Mouse (Mus musculus) left cerebral cortex, adult 2 months (tissue): ENCODE results near the gene Nf1. TPM values are rescaled to one million over a fixed set of nuclear protein-coding genes. Genes with fewer than 3 reads are reported as not detected.

Source experiments
- DNase-seq, 2 experiments: peaks; one replicate each; pipeline ENCODE4 v3.0.0; 2021 to 2022; ENCODE audit warnings: low spot score in 2 of 2, mixed read lengths in 1 of 2; ENCODE audit errors: extremely low spot score in 1 of 2
- H3K27ac ChIP-seq: fragments of 200-600 bp; 2 replicates; pipeline ENCODE4 v1.8.1; 2022
- H3K4me3 ChIP-seq: fragments of 200-600 bp; 2 replicates; pipeline ENCODE4 v1.8.1; 2022
- CTCF ChIP-seq: fragments of 200-600 bp; IDR thresholded peaks from 2 replicates; pipeline ENCODE4 v1.8.1; 2022; ENCODE audit warnings: antibody characterized with exemption, mild to moderate bottlenecking, moderate library complexity
- intact Hi-C: fragments of 180-260 bp; cut with DNase I; formaldehyde crosslinking; loops from one replicate; pipeline ENCODE4 v1.15.1; 2025
- total RNA-seq, 2 experiments: library from RNA; stranded (reverse); gene quantifications; 2 replicates each; pipeline ENCODE4 v1.2.3; 2021

Gene Nf1
- total RNA-seq, 2 experiments from 2014 or later = 129 to 131 TPM

DNA sequence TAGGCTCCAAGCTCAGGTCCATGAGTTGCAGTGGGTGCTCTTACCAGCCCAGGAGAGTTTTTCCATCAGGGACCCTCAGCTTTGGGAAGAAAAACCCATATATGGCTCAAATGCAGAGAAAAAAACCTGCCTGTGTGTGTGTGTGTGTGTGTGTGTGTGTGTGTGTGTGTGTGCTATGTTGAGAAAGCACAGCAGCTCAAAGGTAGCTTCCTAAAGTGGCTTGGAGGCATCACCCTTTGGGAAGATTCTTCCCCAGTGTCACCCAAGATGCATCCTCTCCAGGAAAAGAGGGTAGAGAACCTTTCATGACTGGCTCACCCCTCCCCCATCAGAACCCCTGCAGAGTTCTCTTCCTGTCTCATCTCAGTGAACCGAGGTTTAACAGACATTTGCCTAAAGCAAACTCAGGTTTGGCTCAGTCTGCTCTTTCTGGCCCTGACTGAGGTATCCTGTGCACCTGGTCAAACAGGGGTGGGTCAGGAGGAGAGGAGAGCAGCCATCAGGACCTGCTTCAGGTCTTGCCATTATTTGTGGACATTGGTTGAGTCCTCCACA lies 272.6 kb downstream of the Nf1 start:
- intact Hi-C loops = no loop called here
- no peak for TF ChIP-seq CTCF
- Histone ChIP-seq H3K27ac (no peak overlapping the region), H3K4me3 (no peak overlapping the region)
- no peak for DNase-seq

DNA sequence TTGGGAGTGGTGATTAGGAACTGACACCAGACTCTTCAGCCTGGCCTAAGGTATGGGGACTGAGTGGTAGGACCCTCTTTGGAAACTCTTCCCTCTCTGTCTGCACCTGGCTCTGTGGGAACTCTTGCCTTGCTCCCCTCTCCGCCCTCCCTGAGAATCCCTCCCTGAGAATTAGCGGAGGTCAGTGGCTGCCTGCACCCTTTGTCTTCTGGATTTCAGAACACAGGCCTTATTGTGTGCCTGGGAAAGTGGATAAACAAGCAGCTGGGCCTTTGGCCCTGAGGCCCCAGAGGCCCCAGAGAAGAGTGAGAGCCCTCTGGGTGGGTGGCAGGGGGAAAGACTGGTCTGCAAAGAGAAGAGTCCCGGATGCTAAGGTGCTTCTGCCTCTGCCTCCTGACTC lies 273.6 kb downstream of the Nf1 start:
- intact Hi-C loops = no loop called here
- Histone ChIP-seq H3K4me3 (no peak overlapping the region), H3K27ac (peak overlapping the region; percentile 41; the same call in 1 of the 2 replicates)
- no peak for TF ChIP-seq CTCF
- DNase-seq = no peak

DNA sequence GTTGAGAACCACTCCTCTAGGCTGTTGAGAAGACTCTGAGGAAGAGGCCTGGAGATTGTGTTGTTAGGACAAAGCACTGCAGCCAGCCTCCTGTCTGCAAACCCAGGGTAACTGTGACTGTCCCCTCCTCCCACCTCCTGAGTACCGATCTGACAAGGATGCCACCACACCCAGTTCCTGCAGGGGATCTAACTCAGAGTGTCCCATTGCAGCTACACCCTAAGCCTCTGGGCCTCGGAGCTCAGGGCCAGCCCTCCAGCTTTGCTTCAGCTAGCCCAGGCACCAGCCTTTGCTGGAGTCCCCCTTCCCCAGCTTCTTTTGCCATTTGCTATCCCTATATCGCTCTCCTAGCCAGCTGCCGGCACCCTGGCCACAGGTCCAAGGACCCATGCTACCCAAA lies 274.2 kb downstream of the Nf1 start:
- intact Hi-C loops = no loop called here
- DNase-seq = no peak
- TF ChIP-seq CTCF = no peak
- Histone ChIP-seq H3K4me3 (no peak overlapping the region), H3K27ac (peak overlapping the region; percentile 18)

DNA sequence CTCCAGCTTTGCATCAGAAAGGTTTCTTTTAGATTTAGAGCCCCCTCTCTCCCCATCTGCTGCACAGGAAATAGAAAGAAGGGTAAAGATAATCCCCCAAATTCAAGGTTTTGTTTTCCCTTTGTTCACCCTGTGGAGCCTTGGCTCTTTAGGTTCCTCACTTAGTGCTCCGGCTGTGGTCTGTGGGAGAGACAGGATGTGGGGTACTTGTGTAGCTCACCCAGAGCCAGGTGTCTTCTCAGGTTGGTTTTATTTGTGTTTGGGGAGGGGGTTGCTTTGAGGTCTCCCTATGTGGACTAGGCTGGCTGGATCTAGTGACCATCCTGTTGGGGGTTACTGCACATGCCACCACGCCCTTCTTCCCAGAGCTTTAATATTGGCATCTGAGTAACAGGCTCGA lies 275.4 kb downstream of the Nf1 start:
- intact Hi-C loops = no loop called here
- DNase-seq = no peak

DNA sequence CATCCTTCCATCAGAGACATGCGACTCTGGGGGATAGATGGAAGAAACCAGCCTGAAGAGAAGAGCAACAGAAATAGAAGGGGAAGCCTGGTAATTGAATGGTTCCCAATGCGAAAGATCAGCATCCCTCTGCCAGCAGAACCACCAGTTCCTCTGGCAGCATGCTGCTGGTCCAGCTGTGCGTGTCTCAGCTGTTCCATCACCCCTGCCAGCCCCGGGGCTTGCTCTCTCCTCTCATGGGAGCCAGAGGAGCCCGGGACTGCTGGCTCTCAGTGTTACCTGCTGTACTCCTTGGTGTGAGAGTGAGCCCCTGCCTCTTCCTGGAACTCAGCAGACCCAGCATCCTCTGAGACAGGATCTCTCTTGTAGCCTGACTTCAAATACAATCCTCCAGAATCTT lies 276.4 kb downstream of the Nf1 start:
- no peak for DNase-seq
- intact Hi-C loops = no loop called here
- H3K4me3 ChIP-seq = no peak overlapping the region
- H3K27ac ChIP-seq = peak overlapping the region; percentile 47
- no peak for TF ChIP-seq CTCF

More for the DNA sequence above, 275.4 kb downstream of the Nf1 start:
- no peak overlapping the region for H3K27ac ChIP-seq
- no peak for TF ChIP-seq CTCF
- H3K4me3 ChIP-seq = no peak overlapping the region

DNA sequence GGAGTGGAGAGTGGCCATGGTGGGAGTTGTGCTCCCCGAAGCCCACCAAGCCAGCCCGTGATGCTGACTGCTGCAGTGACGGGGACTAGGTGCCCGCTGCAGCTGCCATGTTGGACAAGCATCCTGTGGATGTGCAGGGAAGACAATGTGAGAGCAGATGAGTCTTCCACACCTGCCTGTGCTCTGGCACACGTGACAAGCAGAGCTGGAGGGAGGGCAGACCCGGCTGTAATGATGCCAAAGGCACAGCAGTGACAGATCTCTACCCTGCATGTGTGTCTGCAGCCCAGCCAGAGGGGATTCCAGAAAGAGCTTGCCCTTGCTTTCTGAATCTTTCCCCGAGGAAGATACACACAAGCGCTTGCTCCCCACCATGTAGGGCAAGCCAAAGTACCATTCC lies 278.5 kb downstream of the Nf1 start:
- intact Hi-C loops = no loop called here
- H3K4me3 ChIP-seq = no peak overlapping the region
- no peak overlapping the region for H3K27ac ChIP-seq
- no peak for TF ChIP-seq CTCF
- no peak for DNase-seq

DNA sequence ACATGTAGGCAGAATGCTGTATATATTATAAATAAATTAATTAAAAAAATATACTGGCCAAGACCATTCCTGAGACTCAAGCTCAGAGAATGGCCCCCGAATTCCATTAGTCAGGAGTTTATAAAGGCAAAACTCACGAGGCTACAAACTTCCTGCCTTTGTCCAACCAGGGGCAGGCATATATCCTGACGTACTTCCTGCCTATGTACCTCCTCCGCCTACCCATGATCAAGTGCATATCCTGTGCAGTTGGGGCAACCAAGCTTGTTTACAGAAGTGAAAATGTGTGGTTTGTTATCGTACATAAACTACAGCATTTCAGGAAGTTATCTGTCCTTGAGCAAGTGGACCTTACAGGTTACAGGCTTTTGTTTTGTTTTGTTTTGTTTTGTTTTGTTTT lies 283.5 kb downstream of the Nf1 start:
- Histone ChIP-seq H3K4me3 (no peak overlapping the region), H3K27ac (no peak overlapping the region)
- DNase-seq = no peak
- intact Hi-C loops = loop anchor here (5.0 kb wide), 2 partner anchors 36 to 299 kb away; no protein-coding TSS in a partner anchor
- TF ChIP-seq CTCF = no peak

DNA sequence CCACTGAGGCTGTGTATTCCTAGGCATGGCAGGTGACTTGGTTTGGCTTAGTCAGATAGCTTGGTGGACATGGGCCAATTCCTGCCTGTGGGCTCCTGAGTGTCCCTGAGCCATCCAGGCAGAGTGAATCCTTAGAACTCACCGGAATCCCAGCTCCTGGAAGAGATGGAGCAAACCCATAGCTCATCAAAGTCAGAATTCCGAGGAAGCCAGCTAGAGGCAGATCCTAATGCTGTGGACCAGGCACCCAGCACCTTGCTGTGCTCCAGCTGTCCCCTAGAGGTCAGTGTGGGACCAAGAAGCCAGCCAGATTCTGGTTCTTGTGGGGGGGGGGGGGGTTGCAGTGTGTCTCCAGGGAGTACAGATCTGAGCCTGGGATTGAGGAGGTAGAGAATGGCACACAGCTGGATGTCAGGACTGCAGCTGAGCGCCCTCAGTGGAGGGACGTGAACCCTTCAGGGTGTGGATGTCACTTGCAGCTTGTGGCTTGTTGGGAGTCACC lies 285.4 kb downstream of the Nf1 start:
- peak overlapping the region; percentile 32; the same call in 1 of the 2 replicates for H3K27ac ChIP-seq
- TF ChIP-seq CTCF = peak; percentile 68
- intact Hi-C loops = loop anchor here (1.0 to 5.0 kb wide), 3 partner anchors 38 to 297 kb away; no protein-coding TSS in a partner anchor
- peak; percentile 57 to 76 for DNase-seq
- no peak overlapping the region for H3K4me3 ChIP-seq

DNA sequence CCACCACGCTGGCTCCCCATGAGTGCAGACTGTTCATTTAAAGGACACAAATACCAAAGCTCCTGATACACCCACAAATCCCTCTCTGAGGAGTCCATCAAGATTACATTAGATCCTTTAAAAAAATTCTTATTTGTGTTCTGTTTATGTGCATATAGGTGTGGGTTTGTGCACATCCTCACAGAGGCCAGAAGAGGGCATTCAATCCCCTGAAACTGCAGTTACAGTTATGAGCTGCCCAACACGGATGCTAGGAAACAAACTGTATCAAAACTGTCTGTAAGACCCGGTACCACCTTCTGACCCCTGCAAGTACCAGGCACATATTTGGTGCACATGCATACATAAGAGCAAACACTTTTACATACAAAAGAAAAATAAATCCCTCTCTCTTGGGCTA lies 289.2 kb downstream of the Nf1 start:
- Histone ChIP-seq H3K4me3 (no peak overlapping the region), H3K27ac (no peak overlapping the region)
- intact Hi-C loops = no loop called here
- peak; percentile 47 for TF ChIP-seq CTCF
- no peak for DNase-seq

DNA sequence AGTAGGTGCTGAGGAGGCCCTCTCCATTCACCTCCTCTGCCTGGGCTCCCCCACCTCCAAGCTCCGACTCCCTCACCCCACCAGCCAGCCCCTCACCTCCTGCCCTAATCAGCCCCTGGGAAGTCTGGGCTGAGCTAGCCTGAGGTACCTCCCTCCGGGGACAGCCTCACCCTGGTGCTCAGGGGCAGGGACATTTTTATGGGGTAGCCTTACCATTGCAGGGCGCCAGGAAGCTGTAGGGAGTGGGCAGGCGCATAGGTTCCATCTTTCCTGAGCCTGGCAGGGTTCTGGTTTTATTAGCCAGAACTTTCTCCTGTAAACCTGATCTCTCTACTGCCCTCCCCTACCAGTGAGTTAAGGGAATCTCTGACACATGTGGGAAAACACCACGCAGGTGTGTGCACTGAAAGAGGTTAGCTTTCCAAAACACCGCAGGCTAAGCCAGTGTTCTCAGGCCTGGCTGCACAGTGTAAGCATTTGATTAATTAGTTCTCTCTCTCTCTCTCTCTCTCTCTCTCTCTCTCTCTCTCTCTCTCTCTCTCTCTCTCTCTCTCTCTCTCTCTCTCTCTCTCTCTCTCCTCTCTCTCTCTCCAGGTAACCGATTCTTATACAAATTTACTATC lies 290.4 kb downstream of the Nf1 start:
- intact Hi-C loops = no loop called here
- DNase-seq = no peak
- H3K4me3 ChIP-seq = no peak overlapping the region
- no peak for TF ChIP-seq CTCF
- H3K27ac ChIP-seq = no peak overlapping the region

DNA sequence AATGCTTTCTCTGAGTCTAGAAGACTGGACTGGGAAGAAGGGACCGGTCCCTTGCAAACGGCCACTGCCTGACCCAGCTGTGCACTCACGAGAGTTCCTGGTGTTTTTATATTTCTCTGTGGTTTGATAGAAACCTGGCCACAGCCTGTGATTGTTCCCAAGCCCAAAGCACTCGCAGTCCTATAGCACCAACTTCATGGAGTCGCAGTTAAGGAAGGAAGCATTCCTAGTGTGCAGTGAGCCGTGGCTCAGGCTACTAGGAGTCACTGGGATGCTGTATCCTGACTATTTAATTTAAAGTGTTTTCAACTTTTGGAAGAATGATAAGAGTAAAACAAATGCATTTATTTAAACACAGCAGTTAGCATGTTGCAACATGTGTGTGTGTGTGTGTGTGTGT lies 291.0 kb downstream of the Nf1 start:
- no peak overlapping the region for H3K27ac ChIP-seq
- H3K4me3 ChIP-seq = no peak overlapping the region
- intact Hi-C loops = no loop called here
- TF ChIP-seq CTCF = no peak
- no peak for DNase-seq

Other genes with a start within 250 kb of the Nf1 start
- 10 to 100 TPM; 57.2 to 59.8 TPM for gene Ksr1, start 193.3 kb upstream of the Nf1 start, total RNA-seq
- 10 to 100 TPM; 85.9 to 87.5 TPM for gene Wsb1, start 85.0 kb upstream of the Nf1 start, total RNA-seq
- under 1 TPM; 0.68 TPM for gene Gm9964, start 42.8 kb upstream of the Nf1 start, total RNA-seq
- 100 to 1,000 TPM in 1 of 2 experiments, 10 to 100 TPM in 1; 95.1 to 116 TPM for gene Omg, start 164.4 kb downstream of the Nf1 start, total RNA-seq
- gene Evi2b, start 184.1 kb downstream of the Nf1 start, total RNA-seq = under 1 TPM; 0.30 to 0.91 TPM
- not detected for gene Evi2, start 190.9 kb downstream of the Nf1 start, total RNA-seq
- 10 to 100 TPM; 11.6 TPM for gene Evi2a, start 190.9 kb downstream of the Nf1 start, total RNA-seq